Mouse (Mus musculus) gastrocnemius, adult 18-20 months (tissue): Measurements from ENCODE around the gene Tesc. TPM values are rescaled to one million over a fixed set of nuclear protein-coding genes. Genes with fewer than 3 reads are reported as not detected.

Source experiments
- DNase-seq: peaks from one replicate; pipeline ENCODE4 v3.0.0; 2021; ENCODE audit warnings: low spot score
- total RNA-seq, 2 experiments: library from RNA; stranded (reverse); gene quantifications; 2 replicates each; pipeline ENCODE4 v1.2.3; 2021

Gene Tesc
- total RNA-seq, 2 experiments from 2014 or later: 0.37 to 0.81 TPM

DNA sequence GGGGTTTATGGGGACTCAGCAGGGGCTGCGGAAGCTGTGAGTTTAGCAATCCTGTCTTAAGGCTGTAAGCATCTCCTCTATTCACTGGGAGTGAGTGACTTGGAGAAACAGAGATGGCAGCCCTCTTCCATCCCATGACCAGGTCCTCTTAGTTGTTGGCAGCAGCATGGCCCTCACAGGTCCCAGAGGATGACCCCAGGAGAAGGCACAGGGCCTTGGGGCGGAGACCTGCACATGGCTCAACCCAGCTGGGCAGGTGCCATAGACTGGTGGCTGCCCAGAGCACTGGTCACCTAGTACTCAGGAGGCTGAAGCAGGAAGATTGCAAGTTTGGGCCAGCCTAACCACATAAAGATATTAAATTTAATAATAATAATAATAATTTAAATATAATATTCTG is 11.9 kb upstream of the Tesc start:
- no peak for DNase-seq

DNA sequence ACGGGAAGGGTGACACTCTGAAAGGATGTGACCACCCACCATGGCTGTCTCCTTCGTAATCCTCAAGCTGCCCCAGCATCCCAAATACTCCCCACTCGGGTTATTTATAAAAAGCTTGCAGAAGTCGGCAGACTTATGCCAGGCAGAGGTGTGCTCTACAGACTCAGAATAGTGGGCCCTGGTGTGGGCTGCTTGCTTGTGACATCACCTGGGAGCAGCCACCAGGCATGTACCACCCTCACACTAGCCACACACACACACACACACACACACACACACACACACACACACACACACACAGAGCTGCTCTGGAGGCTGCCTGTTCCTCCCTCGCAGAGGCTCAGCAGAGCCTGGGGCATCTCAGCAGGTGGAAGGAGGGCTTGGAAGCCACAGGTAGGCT is 10.0 kb upstream of the Tesc start:
- no peak for DNase-seq

- DNase-seq: no peak
These were observed 7.6 kb upstream of the Tesc start for GRCm38 (mm10) chr5:118019905-118020304.

DNA sequence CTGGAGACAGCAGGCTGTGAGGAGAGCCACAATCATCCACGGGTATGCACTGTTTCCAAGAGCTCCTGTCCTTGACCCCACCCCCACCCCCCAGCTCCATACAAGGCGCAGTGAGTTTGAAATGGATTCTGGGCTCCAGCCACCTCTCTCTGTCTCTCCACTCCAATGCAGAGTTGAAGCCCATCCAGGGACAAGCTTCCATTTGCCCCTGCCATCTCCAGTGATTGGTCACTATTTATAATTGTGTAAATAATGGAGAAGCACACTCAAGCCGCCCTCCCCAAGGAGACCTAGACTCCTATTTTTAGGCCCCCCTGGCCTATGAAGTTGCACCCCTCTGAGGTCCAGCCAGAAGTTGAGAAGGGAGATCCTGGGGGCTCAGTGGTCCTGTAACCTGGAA is 4.5 kb upstream of the Tesc start:
- no peak for DNase-seq

- no peak for DNase-seq
These were observed 1.7 kb upstream of the Tesc start for GRCm38 (mm10) chr5:118025880-118026279.

DNA sequence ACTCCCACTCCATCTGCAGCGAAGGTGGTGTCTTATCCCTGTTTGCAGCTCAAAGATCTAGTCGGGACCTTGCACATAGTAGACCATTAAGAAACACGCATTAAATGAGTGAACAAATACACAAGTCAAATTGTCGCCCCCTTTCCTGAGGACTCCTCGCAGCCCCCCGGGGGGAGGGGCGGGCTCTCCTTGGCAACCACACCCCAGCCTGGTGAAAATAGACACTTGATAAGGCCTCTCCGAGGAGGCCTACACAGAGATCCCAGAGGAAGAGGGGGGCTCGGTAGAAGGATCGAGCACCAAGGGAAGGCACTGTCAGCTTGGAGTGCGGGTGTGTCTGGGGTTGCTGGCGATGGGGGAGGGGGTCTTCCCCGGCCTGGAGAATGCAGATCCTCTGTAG is 1.2 kb upstream of the Tesc start:
- DNase-seq: no peak

- DNase-seq: no peak
These were observed 344 bp upstream of the Tesc start for GRCm38 (mm10) chr5:118027101-118027697.

GRCm38 (mm10) chr5:118028191-118029034 is 870 bp downstream of the Tesc start:
- DNase-seq: no peak

- DNase-seq: no peak
These were observed 1.5 kb downstream of the Tesc start for GRCm38 (mm10) chr5:118029035-118029408.

DNA sequence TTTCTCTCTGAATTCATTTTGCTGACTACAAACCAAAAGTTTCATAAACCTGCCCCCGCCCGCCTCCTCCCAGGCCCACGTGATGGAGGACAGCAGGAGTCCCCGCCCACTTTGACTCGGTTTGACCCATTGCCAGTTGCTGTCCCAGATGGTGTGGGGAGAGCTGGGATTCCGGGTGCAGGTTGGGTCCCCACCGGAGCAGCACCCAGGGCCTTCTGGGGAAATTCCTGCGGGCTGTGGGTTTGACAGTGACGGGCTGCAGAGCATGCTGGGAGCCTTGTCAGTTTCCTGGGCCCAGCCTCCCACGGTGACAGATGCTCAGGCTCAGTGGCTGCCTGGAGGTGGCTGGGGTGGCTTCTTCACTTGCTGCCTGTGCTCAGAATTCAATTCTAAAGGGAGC is 1.9 kb downstream of the Tesc start:
- DNase-seq: no peak

GRCm38 (mm10) chr5:118030022-118030675 is 2.6 kb downstream of the Tesc start:
- DNase-seq: no peak

- no peak for DNase-seq
These were observed 3.5 kb downstream of the Tesc start for GRCm38 (mm10) chr5:118031059-118031458.

- DNase-seq: no peak
These were observed 4.0 kb downstream of the Tesc start for GRCm38 (mm10) chr5:118031508-118031907.

GRCm38 (mm10) chr5:118033328-118033727 is 5.8 kb downstream of the Tesc start:
- no peak for DNase-seq

GRCm38 (mm10) chr5:118033740-118034139 is 6.2 kb downstream of the Tesc start:
- no peak for DNase-seq

- no peak for DNase-seq
These were observed 7.1 kb downstream of the Tesc start for GRCm38 (mm10) chr5:118034632-118035031.

- no peak for DNase-seq
These were observed 8.2 kb downstream of the Tesc start for GRCm38 (mm10) chr5:118035786-118036185.

DNA sequence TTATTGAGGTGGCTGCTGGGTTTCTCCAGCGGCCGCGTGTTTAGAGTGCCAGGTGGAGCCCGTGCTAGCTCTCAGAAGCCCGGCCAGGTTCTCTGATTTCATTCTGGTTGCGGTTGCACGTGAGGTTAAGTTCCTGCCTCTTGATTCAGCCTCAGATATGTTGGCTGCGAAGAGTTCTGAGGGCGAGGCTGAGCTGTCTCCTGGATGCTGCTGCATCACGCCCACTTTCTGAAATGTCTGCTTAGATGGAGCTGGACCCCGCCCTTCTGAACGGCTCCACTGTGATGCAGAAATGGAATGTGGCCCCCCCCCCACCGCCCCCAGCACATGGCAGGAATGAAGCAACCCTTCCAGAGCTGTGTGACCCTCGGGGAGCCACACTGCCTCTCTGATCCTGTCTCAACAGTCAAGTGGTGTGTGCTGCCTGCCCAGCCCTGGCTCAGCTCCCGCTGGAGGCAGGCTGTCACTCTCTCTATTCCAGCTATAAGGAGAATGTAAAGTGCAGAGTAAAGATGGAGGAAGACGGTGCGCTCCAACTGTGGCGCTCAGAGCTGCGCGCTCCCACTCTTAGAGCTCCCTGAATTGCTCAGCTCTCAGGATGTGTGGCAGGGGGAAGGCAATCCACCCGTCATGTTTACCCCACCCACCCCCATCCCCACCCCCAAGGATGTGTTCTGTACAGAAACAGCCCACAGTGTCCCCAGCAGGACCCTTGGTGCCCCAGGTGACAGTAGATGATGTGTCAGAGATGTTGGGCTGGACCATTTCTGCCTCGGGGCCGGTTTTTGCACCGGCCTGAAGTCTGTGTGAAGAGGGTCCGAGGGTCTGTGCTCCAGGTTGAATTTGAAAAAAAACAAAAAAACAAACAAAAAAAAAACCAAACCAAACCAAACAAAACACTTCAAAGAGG is 9.6 kb downstream of the Tesc start:
- no peak for DNase-seq

GRCm38 (mm10) chr5:118037798-118038484 is 10.4 kb downstream of the Tesc start:
- no peak for DNase-seq

- DNase-seq: no peak
These were observed 11.7 kb downstream of the Tesc start for GRCm38 (mm10) chr5:118039241-118039668.

DNA sequence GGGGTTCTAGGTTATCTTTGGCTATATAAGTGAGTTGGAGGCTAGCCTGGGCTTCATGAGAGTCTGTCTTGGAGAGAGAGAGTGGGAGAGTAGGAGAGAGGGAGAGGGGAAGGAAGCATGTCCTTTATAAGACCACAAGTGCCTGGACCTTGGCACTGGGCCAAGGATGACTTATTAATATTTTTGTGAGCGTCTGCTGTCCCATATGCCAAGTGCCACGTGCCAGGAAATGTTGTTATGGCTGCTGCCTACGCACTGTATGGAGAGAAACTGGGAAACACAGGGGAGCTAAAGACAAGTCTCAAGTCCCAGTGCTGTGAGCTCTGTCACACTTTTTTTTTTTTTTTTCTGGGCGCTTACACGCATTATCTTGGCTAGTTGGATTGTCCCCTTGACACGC is 15.1 kb downstream of the Tesc start:
- DNase-seq: no peak
